Mouse (Mus musculus) embryo, embryonic 11.5 days (tissue): ENCODE results near the gene Ube2c.
"Not testable (repeated sequence)": the region's sequence is repeated elsewhere in the genome, so short reads cannot be mapped to it uniquely, and the experiment has no call there.

Experiments
- DNase-seq: peaks from one replicate; pipeline ENCODE4 v3.0.0-alpha.2; 2012; ENCODE audit warnings: low read depth, low spot score

The Ube2c gene

DNA sequence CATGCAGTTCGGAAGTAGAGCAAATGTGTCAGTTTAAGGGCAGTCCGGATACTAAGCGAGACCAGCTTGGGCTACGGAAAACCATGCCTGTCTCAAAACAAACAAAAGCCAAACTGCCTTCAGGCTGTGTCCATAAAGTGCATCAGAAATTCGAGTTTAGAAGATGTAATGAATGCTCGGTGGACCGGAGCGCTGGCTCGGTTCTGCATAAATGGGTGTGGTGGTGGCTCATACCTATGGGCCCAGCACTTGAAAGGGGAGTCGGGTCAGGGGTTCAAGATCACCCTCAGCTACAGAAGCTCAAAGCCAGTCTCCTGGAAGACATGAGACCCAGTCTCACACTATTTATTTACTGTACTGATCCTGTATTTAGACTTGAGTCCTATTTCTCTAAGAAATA lies 18.1 kb downstream of the Ube2c start:
- DNase-seq: no peak

DNA sequence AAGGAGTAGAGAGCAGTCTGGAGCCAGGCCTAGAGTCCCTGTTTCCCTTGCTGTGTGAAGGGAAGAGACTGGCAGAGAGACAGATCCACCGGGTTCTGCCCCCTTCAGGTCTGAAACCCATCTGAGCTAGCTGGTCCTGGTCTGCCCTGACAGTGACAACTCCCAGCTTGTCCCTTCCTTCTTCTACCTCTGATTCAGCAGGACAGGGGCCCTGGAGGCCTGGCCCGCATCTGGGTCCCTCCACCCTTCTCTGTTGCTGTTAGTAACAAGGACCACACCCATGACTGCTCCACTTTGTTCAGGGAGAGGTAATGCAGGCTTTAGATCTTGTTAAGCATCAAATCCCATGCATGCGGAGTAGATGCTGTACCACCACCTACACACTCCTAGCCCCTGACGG lies 18.7 kb downstream of the Ube2c start:
- no peak for DNase-seq

DNA sequence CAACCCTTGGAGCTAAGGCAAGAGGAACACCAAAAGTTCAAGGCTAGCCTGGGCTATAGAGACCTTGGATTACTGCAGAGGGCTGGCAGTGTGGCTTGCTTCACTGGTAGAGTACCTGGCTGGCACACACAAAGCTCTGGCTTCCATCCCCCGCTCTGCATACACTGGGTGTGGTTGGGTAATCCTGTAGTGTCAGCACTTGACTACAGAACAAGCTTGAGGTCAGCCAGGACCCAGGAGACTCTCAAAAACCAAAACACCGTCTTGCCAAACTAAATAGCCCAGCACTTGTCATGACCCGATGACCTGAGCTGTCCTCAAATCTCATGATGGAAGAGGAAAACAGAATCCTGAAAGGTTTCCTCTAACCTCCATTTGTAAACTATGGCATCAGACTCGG lies 20.8 kb downstream of the Ube2c start:
- DNase-seq: no peak

- no peak for DNase-seq
Measured at GRCm38 (mm10) chr2:164791841-164792261, 22.2 kb downstream of the Ube2c start.

DNA sequence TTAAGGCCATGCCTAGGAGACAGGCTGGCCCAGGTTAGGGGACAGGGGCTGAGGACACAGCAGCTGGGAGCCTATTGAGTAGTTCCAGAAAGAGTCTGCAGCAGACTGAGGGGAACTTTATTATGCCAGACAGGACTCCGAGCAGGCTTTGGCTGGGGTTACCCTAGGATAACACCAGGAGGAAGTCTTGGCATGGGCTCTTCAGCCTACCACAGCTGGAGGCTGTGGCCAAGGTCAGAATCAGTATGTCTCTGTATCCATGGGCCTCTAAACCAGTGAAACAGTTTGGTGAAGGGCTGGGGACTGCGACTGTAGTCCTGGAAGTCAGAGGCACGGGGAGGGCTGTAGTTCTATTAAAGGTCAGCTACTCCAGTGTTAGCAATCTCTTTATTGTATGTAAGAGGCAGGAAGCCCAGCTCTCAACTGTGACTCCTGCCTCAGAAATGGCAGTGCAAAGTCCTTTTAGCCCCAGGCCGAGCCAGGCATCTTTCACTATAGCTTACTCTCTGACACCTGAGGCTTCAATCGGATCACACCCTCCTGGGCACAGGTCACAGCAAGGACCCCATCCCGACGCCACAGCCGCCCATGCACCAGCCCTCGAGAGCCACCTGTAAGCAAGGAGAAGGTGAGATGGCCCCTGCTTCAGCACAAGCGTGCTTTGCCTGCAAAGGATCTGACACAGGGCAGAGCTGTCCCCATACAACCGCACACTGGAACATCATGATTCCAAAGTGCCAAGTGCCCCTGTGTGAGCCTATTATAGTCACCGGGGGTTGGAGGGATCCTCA lies 22.9 kb downstream of the Ube2c start:
- DNase-seq: no peak

DNA sequence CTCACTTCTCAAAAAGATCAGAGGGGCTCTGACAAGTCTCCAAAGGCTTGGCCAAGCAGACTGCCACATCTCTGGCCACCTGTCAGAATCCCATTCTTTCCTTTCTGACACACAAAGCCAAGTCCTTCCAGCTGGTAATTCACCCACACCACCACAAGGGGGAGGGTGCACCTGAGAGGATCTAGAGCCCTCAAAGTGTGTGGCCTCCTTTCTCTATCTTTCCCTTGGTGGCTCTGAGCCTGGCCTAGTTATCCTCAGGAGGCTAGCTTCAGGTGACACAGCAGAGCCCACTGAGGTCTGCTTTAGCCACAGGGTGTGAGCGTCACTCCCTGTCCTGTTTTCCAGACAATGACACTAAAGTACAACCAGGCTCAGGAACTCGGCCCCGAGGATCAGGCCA lies 23.5 kb downstream of the Ube2c start:
- no peak for DNase-seq

- DNase-seq: no peak
Measured at GRCm38 (mm10) chr2:164793772-164794171, 24.1 kb downstream of the Ube2c start.

- peak; percentile 74 for DNase-seq
Measured at GRCm38 (mm10) chr2:164794293-164794692, 24.6 kb downstream of the Ube2c start.

DNA sequence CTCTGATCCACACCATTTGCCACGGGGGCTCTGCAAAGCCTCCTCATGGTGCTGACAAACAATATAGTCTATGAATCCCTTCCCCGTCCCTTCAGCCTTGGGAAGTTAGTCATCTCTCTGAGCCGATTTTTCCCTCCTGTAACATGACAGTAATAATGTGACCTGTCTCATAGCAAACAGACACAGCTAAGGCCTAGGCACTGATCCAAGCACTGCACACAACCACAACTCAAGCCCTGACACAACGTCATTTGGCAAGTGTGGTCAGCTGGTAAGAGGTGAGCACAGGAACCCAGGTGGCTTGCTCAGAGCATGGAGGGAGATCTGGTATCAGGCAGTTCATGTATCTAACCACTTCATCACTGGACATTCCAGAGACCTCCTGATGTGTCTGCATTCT lies 26.2 kb downstream of the Ube2c start:
- no peak for DNase-seq

GRCm38 (mm10) chr2:164798554-164798953 lies 28.9 kb downstream of the Ube2c start:
- not testable (repeated sequence) for DNase-seq

GRCm38 (mm10) chr2:164800252-164801004 lies 30.7 kb downstream of the Ube2c start:
- DNase-seq: no peak

DNA sequence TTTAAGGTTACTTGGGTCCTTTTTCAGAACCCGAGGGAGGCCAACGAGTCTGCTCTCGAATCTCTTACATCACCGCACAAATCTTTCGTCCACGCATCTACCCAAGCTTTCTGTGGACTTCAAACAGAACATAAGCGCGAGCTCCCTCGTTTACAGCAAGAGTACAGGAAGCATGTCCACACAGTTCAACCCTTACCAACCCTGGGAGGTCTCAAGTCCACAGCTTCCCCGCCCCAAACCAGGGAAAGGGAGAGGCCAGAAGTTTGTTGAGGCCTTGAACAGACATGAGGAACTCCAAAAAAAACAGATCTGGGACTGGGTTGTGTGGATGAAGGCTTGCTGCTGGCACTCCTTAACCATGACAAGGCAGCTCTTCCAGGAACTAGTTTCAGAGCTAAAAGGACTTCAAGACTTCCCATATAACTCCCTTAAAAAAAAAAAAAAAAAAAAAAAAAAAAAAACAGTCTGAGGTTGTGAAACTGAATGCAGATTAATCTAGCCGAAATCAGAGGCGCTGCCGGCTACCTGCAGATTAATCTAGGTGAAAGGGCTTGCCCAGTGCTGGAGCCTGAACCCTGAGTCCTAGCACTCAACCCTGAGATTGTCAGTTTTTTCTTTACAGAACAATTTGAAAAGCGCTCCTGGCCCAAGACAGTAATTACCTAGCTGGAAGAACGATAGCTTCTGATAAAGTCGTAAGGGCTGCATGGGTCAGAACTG lies 33.7 kb downstream of the Ube2c start:
- no peak for DNase-seq

- DNase-seq: no peak
Measured at GRCm38 (mm10) chr2:164803921-164804313, 34.2 kb downstream of the Ube2c start.

- peak; percentile 98 for DNase-seq
Measured at GRCm38 (mm10) chr2:164804533-164805331, 35.0 kb downstream of the Ube2c start, which contains the start of the genes Acot8 and Zswim3. Gene Acot8 (minus strand): TSS chr2:164804882. Gene Zswim3 (plus strand): TSS chr2:164805098.

GRCm38 (mm10) chr2:164805332-164805718 lies 35.6 kb downstream of the Ube2c start:
- no peak for DNase-seq

DNA sequence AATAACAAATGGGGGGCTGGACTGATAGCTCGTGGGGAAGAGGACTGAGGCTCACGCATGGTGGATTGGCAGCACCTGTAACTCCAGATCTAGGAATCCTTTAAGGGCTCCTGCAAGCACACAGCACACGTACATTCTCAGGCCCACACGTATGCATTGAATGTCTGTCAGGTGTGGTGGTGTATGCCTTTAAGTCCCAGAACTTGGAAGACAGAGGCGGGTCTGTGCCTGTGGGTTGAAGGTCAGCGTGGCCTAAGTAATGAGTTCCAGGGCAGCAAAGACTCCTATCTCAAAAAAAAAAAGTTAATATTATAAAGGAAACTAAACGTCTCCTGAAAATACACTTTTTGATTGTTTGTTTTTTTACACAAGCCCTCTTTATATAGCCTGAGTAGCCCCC lies 36.9 kb downstream of the Ube2c start:
- DNase-seq: no peak

DNA sequence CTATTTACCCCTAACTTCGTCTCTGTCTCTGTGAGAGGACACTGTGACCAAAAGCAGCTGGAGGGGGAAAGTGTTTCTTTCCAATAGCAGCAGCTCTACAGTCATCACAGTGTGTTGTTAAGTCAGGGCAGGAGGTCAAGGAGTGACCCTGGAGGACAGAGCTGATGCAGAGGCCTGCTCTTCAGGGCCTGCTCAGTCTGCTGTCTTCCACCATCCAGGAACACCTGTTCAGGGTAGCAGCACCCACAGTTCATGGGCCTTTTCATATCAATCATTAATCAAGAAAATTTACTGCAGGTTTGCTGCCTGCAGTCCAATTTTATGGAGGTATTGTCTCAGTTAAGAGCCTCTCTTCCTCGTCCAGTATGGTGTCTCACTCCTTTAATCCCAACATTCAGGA lies 43.9 kb downstream of the Ube2c start:
- DNase-seq: no peak

- no peak for DNase-seq
Measured at GRCm38 (mm10) chr2:164815348-164815747, 45.6 kb downstream of the Ube2c start.

DNA sequence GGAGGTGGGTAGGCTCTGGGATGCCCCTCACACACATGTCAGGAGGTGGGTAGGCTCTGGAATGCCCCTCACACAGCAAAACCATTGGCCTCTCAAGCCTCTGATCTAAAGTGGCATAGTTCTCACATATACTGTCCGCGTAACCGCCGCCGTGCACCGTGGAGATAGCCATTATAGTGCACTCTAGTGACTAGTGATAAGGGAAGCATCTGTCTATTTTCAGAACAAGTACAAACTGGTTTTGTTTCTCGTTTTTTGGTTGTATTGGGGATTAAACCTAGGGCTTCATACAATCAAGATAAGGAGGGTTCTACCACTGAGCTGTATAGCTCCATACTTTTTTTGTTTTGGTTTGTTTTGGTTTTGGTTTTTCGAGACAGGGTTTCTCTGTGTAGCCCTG lies 46.1 kb downstream of the Ube2c start:
- no peak for DNase-seq

- no peak for DNase-seq
Measured at GRCm38 (mm10) chr2:164817206-164817605, 47.5 kb downstream of the Ube2c start.

DNA sequence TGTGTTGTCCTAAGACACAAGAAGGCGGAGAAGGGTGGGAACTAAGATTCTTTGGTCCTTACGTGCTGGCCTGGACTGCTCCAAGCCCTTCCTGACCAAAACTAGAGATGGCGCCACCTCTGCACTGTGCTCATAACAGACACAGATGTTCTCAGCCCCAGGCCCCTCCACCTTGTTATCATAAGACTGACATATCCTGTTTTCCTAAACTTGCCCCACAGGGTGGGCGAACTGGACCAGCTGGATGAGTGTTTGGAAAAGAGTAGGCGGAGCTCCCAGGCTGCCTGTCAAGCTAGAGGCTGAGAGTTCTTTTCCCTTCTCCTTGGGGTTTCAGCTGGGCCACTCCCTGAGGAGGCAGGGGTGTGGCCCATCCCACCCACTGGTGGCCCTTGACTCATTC lies 48.0 kb downstream of the Ube2c start:
- DNase-seq: no peak
